Mouse (Mus musculus) small intestine, adult 2 months (tissue): Measurements from ENCODE around the gene Traf3ip2.

ENCODE experiments used
- CTCF ChIP-seq: fragments of 200-500 bp; IDR thresholded peaks from 2 replicates; pipeline ENCODE4 v1.5.1; 2012; ENCODE audit warnings: low read depth, mild to moderate bottlenecking, control low read depth, inconsistent platforms, low read length, moderate library complexity, mixed read lengths; ENCODE audit not compliant: insufficient replicate concordance, insufficient read length; ENCODE audit errors: extremely low read depth
- POLR2A ChIP-seq: fragments of 200-500 bp; IDR thresholded peaks from 2 replicates; pipeline ENCODE4 v1.6.1; 2012; ENCODE audit warnings: low read depth, mild to moderate bottlenecking, control low read depth, inconsistent platforms, low read length, moderate library complexity

DNA sequence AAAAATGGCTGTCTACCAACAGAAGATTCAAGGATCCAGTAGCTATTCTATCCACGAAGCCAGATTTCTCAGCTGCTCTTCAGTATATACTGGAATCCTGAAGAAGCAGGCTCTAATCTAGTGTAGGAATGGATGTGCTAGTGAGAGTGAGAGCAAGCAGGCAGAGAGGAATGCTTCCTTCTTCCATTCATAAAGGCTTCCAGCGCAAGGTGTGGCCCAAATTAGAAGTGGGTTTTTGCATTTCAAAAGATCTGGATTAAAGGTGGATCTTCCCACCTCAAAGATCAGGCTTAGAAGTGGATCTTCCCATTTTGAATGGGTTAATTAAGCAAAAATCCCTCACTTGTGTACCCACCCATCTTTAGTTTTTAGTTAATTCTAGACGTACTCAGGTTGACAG, 37.6 kb downstream of the Traf3ip2 start:
- TF ChIP-seq POLR2A (no peak), CTCF (no peak)
